Mouse (Mus musculus) MEL-GATA-1-ER (cell line): ENCODE results near the gene Ncl.

Experiments
- DNase-seq: peaks from one replicate; pipeline ENCODE4 v3.0.0-alpha.2; 2012; ENCODE audit warnings: low read depth; ENCODE audit errors: extremely low read depth

Gene Ncl

GRCm38 (mm10) chr1:86313096-86313771 lies 46.0 kb downstream of the Ncl start:
- no peak for DNase-seq

- no peak for DNase-seq
Observed at GRCm38 (mm10) chr1:86312269-86312668, 46.9 kb downstream of the Ncl start.

- DNase-seq = no peak
Observed at GRCm38 (mm10) chr1:86311467-86312005, 47.7 kb downstream of the Ncl start.

- DNase-seq = no peak
Observed at GRCm38 (mm10) chr1:86310536-86311310, 48.5 kb downstream of the Ncl start.

- DNase-seq = no peak
Observed at GRCm38 (mm10) chr1:86309270-86309833, 49.8 kb downstream of the Ncl start.

GRCm38 (mm10) chr1:86307871-86308641 lies 51.1 kb downstream of the Ncl start:
- no peak for DNase-seq

GRCm38 (mm10) chr1:86307177-86307762 lies 51.9 kb downstream of the Ncl start:
- DNase-seq = no peak

GRCm38 (mm10) chr1:86306686-86307085 lies 52.5 kb downstream of the Ncl start:
- no peak for DNase-seq

GRCm38 (mm10) chr1:86303873-86304250 lies 55.3 kb downstream of the Ncl start:
- no peak for DNase-seq

GRCm38 (mm10) chr1:86303063-86303872 lies 55.9 kb downstream of the Ncl start:
- DNase-seq = peak; percentile 10

GRCm38 (mm10) chr1:86302532-86302931 lies 56.7 kb downstream of the Ncl start, which contains the start of gene B3gnt7:
TSS of gene B3gnt7 (plus strand) at chr1:86302832.
- no peak for DNase-seq

GRCm38 (mm10) chr1:86301221-86302091 lies 57.7 kb downstream of the Ncl start:
- DNase-seq = no peak

- no peak for DNase-seq
Observed at GRCm38 (mm10) chr1:86300731-86301130, 58.5 kb downstream of the Ncl start.

GRCm38 (mm10) chr1:86300093-86300492 lies 59.1 kb downstream of the Ncl start:
- no peak for DNase-seq
